Mouse (Mus musculus) kidney, postnatal 0 days (tissue): ENCODE measurements around the gene Spata13. TPM values are rescaled to one million over a fixed set of nuclear protein-coding genes. Genes with fewer than 3 reads are reported as not detected.

Source experiments
- ATAC-seq: fragments of 200-750 bp; cut with Nextera tagmentation; replicated peaks from 2 replicates; pipeline ENCODE4 v1.8.0; 2017; ENCODE audit warnings: low read depth, moderate number of reproducible peaks, moderate TSS enrichment, moderate library complexity; ENCODE audit not compliant: low FRiP score
- DNase-seq: peaks from one replicate; pipeline ENCODE4 v3.0.0-alpha.2; 2016; ENCODE audit warnings: low spot score
- H3K27ac ChIP-seq: fragments of 300-500 bp; sonication (generic); 2 replicates; pipeline ENCODE4 v1.5.1; 2014; ENCODE audit warnings: mild to moderate bottlenecking
- H3K27me3 ChIP-seq: fragments of 300-500 bp; sonication (generic); 2 replicates; pipeline ENCODE4 v1.6.1; 2014; ENCODE audit warnings: low read length, mixed read lengths; ENCODE audit not compliant: insufficient read depth
- H3K36me3 ChIP-seq: fragments of 300-500 bp; sonication (generic); 2 replicates; pipeline ENCODE4 v1.6.1; 2014; ENCODE audit warnings: low read length, mixed read lengths; ENCODE audit not compliant: insufficient read depth
- H3K4me1 ChIP-seq: fragments of 300-500 bp; sonication (generic); replicated peaks from 2 replicates; pipeline ENCODE4 v1.6.1; 2014; ENCODE audit warnings: antibody characterized with exemption, low read length, mixed read lengths; ENCODE audit not compliant: insufficient read depth
- H3K4me2 ChIP-seq: fragments of 300-500 bp; sonication (generic); 2 replicates; pipeline ENCODE4 v1.6.1; 2014; ENCODE audit warnings: mild to moderate bottlenecking, low read length, moderate library complexity, mixed read lengths
- H3K4me3 ChIP-seq: fragments of 300-500 bp; sonication (generic); replicated peaks from 2 replicates; pipeline ENCODE4 v1.5.1; 2014; ENCODE audit warnings: low read depth, low read length
- H3K9ac ChIP-seq: fragments of 300-500 bp; sonication (generic); 2 replicates; pipeline ENCODE4 v1.6.1; 2014; ENCODE audit warnings: low read depth, low read length
- H3K9me3 ChIP-seq: fragments of 300-500 bp; sonication (generic); replicated peaks from 2 replicates; pipeline ENCODE4 v1.6.1; 2016; ENCODE audit warnings: low read length, inconsistent platforms, mixed read lengths
- CTCF ChIP-seq: IDR thresholded peaks from 2 replicates; pipeline ENCODE4 v1.5.1; 2016; ENCODE audit warnings: antibody characterized with exemption, low read depth, mild to moderate bottlenecking, moderate library complexity
- WGBS: fragments of 180-500 bp; shearing (Covaris S2); extraction: QIAGEN DNeasy Blood & Tissue Kit; methylation state at CpG from one replicate; pipeline ENCODE4 v1.1.7; 2014; 5-methylcytosine and 5-hydroxymethylcytosine counted together
- polyA plus RNA-seq: library from polyadenylated mRNA; unstranded; fragments of >200 nt; fragmentation: Nextera tagmentation; extraction: Ambion mirVana; gene quantifications from 2 replicates; pipeline ENCODE4 v1.2.1, GENCODE M21; 2015

Gene Spata13
- 47.4 and 49.9 TPM in 2 replicates for polyA plus RNA-seq

- Histone ChIP-seq H3K4me3 (peak within 1 kb of the TSS; percentile 76), H3K36me3 (no peaks in the 10 kb centered on the region), H3K27me3 (no peaks in the 10 kb centered on the region), H3K4me1 (peaks cover 24% of the 10 kb centered on the region), H3K9ac (peak within 1 kb of the TSS; percentile 73), H3K27ac (peak within 1 kb of the TSS; percentile 91), H3K9me3 (no peaks in the 10 kb centered on the region), H3K4me2 (peak within 1 kb of the TSS; percentile 87)
- DNase-seq, result peak; percentile 95
- peak; percentile 91 for ATAC-seq
- WGBS, result under 1% methylated on average over 49 of the region's 50 CpGs
- peak; percentile 22; the same call in 1 of the 2 replicates for TF ChIP-seq CTCF
Observed at GRCm38 (mm10) chr14:60633961-60634864, at the start of gene Spata13. Gene Spata13, plus strand, starts transcription at chr14:60634001.

- ATAC-seq (0 out of 2 replicates have a peak, but pooled peaks have one; percentile 63), DNase-seq (peak; percentile 49)
- no peak overlapping the region for H3K4me2 ChIP-seq
- H3K4me3 ChIP-seq, result no peak overlapping the region
- TF ChIP-seq CTCF, result no peak
- H3K36me3 ChIP-seq, result no peaks in the 10 kb centered on the region
- 49% methylated on average over 15 of the region's 15 CpGs for WGBS
- 0 out of 2 replicates have a peak, but pooled peaks cover 12% of the 10 kb centered on the region for H3K4me1 ChIP-seq
- 0 out of 2 replicates have a peak overlapping the region, but pooled peaks have one; percentile 31 for H3K27ac ChIP-seq
- H3K9me3 ChIP-seq, result no peaks in the 10 kb centered on the region
- no peak overlapping the region for H3K9ac ChIP-seq
- no peaks in the 10 kb centered on the region for H3K27me3 ChIP-seq
Observed at GRCm38 (mm10) chr14:60586687-60587453, 46.9 kb upstream of the Spata13 start.

GRCm38 (mm10) chr14:60589001-60589400 lies 44.8 kb upstream of the Spata13 start:
- Histone ChIP-seq H3K36me3 (no peaks in the 10 kb centered on the region), H3K9ac (no peak overlapping the region), H3K4me1 (0 out of 2 replicates have a peak, but pooled peaks cover 12% of the 10 kb centered on the region), H3K9me3 (no peaks in the 10 kb centered on the region), H3K27me3 (no peaks in the 10 kb centered on the region), H3K4me2 (no peak overlapping the region), H3K4me3 (no peak overlapping the region), H3K27ac (no peak overlapping the region)
- WGBS, result 83% methylated on average over 2 of the region's 2 CpGs
- ATAC-seq (no peak), DNase-seq (no peak)
- no peak for TF ChIP-seq CTCF

- Histone ChIP-seq H3K27me3 (no peaks in the 10 kb centered on the region), H3K4me3 (no peak overlapping the region), H3K36me3 (no peaks in the 10 kb centered on the region), H3K4me1 (peaks cover 13% of the 10 kb centered on the region; the same call in 1 of the 2 replicates), H3K9me3 (no peaks in the 10 kb centered on the region), H3K9ac (no peak overlapping the region), H3K4me2 (no peak overlapping the region), H3K27ac (peak overlapping the region; percentile 64)
- TF ChIP-seq CTCF, result no peak
- DNase-seq (no peak), ATAC-seq (no peak)
- 66% methylated on average over 5 of the region's 5 CpGs for WGBS
Observed at GRCm38 (mm10) chr14:60592339-60592738, 41.5 kb upstream of the Spata13 start.

GRCm38 (mm10) chr14:60592822-60593221 lies 41.0 kb upstream of the Spata13 start:
- Histone ChIP-seq H3K9ac (no peak overlapping the region), H3K27me3 (no peaks in the 10 kb centered on the region), H3K27ac (peak overlapping the region; percentile 64), H3K9me3 (no peaks in the 10 kb centered on the region), H3K4me2 (no peak overlapping the region), H3K4me1 (peaks cover 14% of the 10 kb centered on the region; the same call in 1 of the 2 replicates), H3K36me3 (no peaks in the 10 kb centered on the region), H3K4me3 (no peak overlapping the region)
- DNase-seq (peak; percentile 57), ATAC-seq (no peak)
- 28% methylated on average over 7 of the region's 7 CpGs for WGBS
- TF ChIP-seq CTCF, result no peak

GRCm38 (mm10) chr14:60597571-60597970 lies 36.2 kb upstream of the Spata13 start:
- Histone ChIP-seq H3K36me3 (no peaks in the 10 kb centered on the region), H3K9ac (no peak overlapping the region), H3K4me2 (peak overlapping the region; percentile 34), H3K9me3 (no peaks in the 10 kb centered on the region), H3K4me3 (no peak overlapping the region), H3K27ac (peak overlapping the region; percentile 84), H3K4me1 (peaks cover 20% of the 10 kb centered on the region), H3K27me3 (no peaks in the 10 kb centered on the region)
- TF ChIP-seq CTCF, result no peak
- WGBS, result 3% methylated on average over 4 of the region's 4 CpGs
- DNase-seq (peak; percentile 90), ATAC-seq (peak; percentile 67)
